Mouse (Mus musculus) Muller cell, postnatal 12 days (primary cell): ENCODE measurements at regions not wholly inside any gene's neighbourhood (a gene's known extent, or its start where the extent isn't known, plus 50 kb on each side); places are given as distances from the start of the nearest gene placed in this dataset.
A peak's percentile ranks its signal among the peaks of the same experiment; 100 is the strongest.

Experiments used
- DNase-seq: peaks from one replicate; pipeline ENCODE4 v3.0.0-alpha.2; 2015; ENCODE audit errors: inconsistent ontology term

GRCm38 (mm10) chr5:58822704-58823103, 1104.9 kb downstream of the Pcdh7 start:
- DNase-seq = no peak

GRCm38 (mm10) chr5:58825970-58826369, 1108.2 kb downstream of the Pcdh7 start:
- DNase-seq = no peak

GRCm38 (mm10) chr5:58847001-58847400, 1129.2 kb downstream of the Pcdh7 start:
- DNase-seq = peak; percentile 90

- peak; percentile 61 for DNase-seq
Measured at GRCm38 (mm10) chr5:58858016-58858415, 1140.2 kb downstream of the Pcdh7 start.

GRCm38 (mm10) chr5:58893493-58893892, 1175.7 kb downstream of the Pcdh7 start:
- no peak for DNase-seq

GRCm38 (mm10) chr5:58941436-58941835, 1223.7 kb downstream of the Pcdh7 start:
- no peak for DNase-seq

GRCm38 (mm10) chr5:58975268-58975667, 1257.5 kb downstream of the Pcdh7 start:
- no peak for DNase-seq

GRCm38 (mm10) chr5:58987754-58988153, 1270.0 kb downstream of the Pcdh7 start:
- DNase-seq = no peak
